19 mouse cellular contexts compared by ENCODE assay signal in the genomic region with DNA sequence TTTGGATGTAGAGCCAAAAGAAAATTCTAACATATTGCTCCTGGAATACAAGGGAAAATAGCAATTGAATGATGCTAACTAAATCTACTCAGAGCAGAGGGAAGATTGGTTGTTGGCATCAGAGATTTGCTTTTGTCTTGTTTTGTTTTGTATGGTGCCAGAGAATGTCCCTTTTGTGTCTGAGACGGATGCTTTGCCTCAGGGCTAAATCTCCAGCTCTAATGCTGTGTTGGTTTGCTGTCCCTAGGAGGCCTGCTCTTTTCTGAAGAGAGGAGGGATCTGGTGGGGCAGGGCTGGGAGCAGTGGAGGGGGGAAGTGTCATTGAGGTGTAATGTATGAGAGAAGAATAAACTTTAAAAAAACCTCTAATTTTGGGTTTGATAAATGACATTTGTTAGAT. TPM values are rescaled to one million over a fixed set of nuclear protein-coding genes. Genes with fewer than 3 reads are reported as not detected.
DNase-seq lines count a peak whose midpoint lies in the region; ATAC-seq and TF ChIP-seq lines count a peak whose summit lies in the region.
"Had no signal": no experiment of that assay in that cellular context is flagged by ENCODE, and none has a peak within 500 bp of the region (broad histone marks: within the 10 kb centered on the region; RNA-seq: fewer than 3 reads in every experiment).

No protein-coding gene starts in this region.

- no peak overlapping the region for H3K4me3 ChIP-seq in forebrain, embryonic 15.5 days
- H3K4me3 ChIP-seq in hindbrain, embryonic 16.5 days (ENCODE audit: low read length): no peak overlapping the region
- H3K4me3 ChIP-seq in midbrain, postnatal 0 days (ENCODE audit: low read depth, low read length): no peak overlapping the region
- H3K4me3 ChIP-seq: heart, embryonic 12.5 days; limb, embryonic 15.5 days had no signal

- 0 out of 2 replicates have a peak, but pooled peaks have one; percentile 3 for TF ChIP-seq CTCF in midbrain, postnatal 0 days (IDR thresholded peaks at IDR 0.05)

- DNase-seq in embryo, embryonic 10.5 days (ENCODE audit: low spot score): peak; percentile 36
- no peak for DNase-seq in embryo, embryonic 11 days
- DNase-seq in midbrain, postnatal 0 days (ENCODE audit: low spot score): no peak
- no peak for DNase-seq in cerebellum, postnatal 4 days (ENCODE audit: low spot score in 2 of 2)
- no peak for DNase-seq in gastrocnemius, postnatal 14 days
- no peak for DNase-seq in right cerebral cortex, postnatal 36 days (ENCODE audit: low spot score in 2 of 2)
- DNase-seq: cerebellum, postnatal 25 days; heart, postnatal 4 days; kidney, adult 11 months; kidney, postnatal 14 days; lung, adult 18-20 months; thymus, postnatal 36 days had no signal

- H3K9ac ChIP-seq in forebrain, embryonic 15.5 days (replicated peaks): 0 out of 2 replicates have a peak overlapping the region, but pooled peaks have one; percentile 0
- H3K9ac ChIP-seq in hindbrain, embryonic 16.5 days (ENCODE audit: low read depth, low read length): no peak overlapping the region
- no peak overlapping the region for H3K9ac ChIP-seq in midbrain, postnatal 0 days (replicated peaks; ENCODE audit: low read length, poor library complexity, severe bottlenecking)
- H3K9ac ChIP-seq: heart, embryonic 12.5 days; limb, embryonic 15.5 days had no signal

- 0% methylated on average over 1 of the region's 1 CpGs for WGBS in forebrain, embryonic 15.5 days
- WGBS in hindbrain, embryonic 16.5 days: 16% methylated on average over 1 of the region's 1 CpGs
- 11% methylated on average over 1 of the region's 1 CpGs for WGBS in midbrain, postnatal 0 days

- no peaks in the 10 kb centered on the region for H3K36me3 ChIP-seq in forebrain, embryonic 15.5 days
- H3K36me3 ChIP-seq in hindbrain, embryonic 16.5 days (ENCODE audit: control insufficient read depth, insufficient read depth, low read length): no peaks in the 10 kb centered on the region
- no peaks in the 10 kb centered on the region for H3K36me3 ChIP-seq in midbrain, postnatal 0 days (ENCODE audit: insufficient read depth, low read length)
- H3K36me3 ChIP-seq: heart, embryonic 12.5 days; limb, embryonic 15.5 days had no signal

- H3K27ac ChIP-seq in forebrain, embryonic 15.5 days (replicated peaks): peak overlapping the region; percentile 26; the same call in 1 of the 2 replicates
- H3K27ac ChIP-seq in hindbrain, embryonic 16.5 days (ENCODE audit: low read depth, low read length): no peak overlapping the region; the same call in 1 of the 2 replicates
- H3K27ac ChIP-seq in midbrain, postnatal 0 days (ENCODE audit: low read depth, low read length): no peak overlapping the region
- H3K27ac ChIP-seq: limb, embryonic 15.5 days; macrophage; stomach, postnatal 0 days had no signal

- ATAC-seq in forebrain, embryonic 15.5 days (replicated peaks): 0 out of 2 replicates have a peak, but pooled peaks have one; percentile 57
- 0 out of 2 replicates have a peak, but pooled peaks have one; percentile 52 for ATAC-seq in hindbrain, embryonic 16.5 days
- ATAC-seq in midbrain, postnatal 0 days (ENCODE audit: low FRiP score): no peak

- intact Hi-C loops in gastrocnemius, postnatal 14 days (cut with DNase I; ENCODE audit: low total_unique reads): no loop called here

- H3K27me3 ChIP-seq in forebrain, embryonic 15.5 days: no peaks in the 10 kb centered on the region
- no peaks in the 10 kb centered on the region for H3K27me3 ChIP-seq in hindbrain, embryonic 16.5 days (replicated peaks; ENCODE audit: control insufficient read depth, insufficient read depth, low read length)
- no peaks in the 10 kb centered on the region for H3K27me3 ChIP-seq in midbrain, postnatal 0 days (ENCODE audit: insufficient read depth, low read length)
- H3K27me3 ChIP-seq: CH12.LX; heart, embryonic 12.5 days; limb, embryonic 15.5 days had no signal

- no peaks in the 10 kb centered on the region for H3K9me3 ChIP-seq in forebrain, embryonic 15.5 days
- peaks cover 3% of the 10 kb centered on the region; the same call in 1 of the 2 replicates for H3K9me3 ChIP-seq in hindbrain, embryonic 16.5 days (ENCODE audit: control insufficient read depth, low read length)
- H3K9me3 ChIP-seq in midbrain, postnatal 0 days (ENCODE audit: low read length): no peaks in the 10 kb centered on the region
- H3K9me3 ChIP-seq: heart, embryonic 12.5 days; limb, embryonic 15.5 days had no signal

- peaks cover 16% of the 10 kb centered on the region for H3K4me1 ChIP-seq in forebrain, embryonic 15.5 days
- peaks cover 6% of the 10 kb centered on the region for H3K4me1 ChIP-seq in hindbrain, embryonic 16.5 days (ENCODE audit: control insufficient read depth, insufficient read depth, low read depth, low read length)
- peaks cover 5% of the 10 kb centered on the region; the same call in 1 of the 2 replicates for H3K4me1 ChIP-seq in midbrain, postnatal 0 days (ENCODE audit: insufficient read depth, low read length)
- H3K4me1 ChIP-seq: limb, embryonic 15.5 days had no signal

- peak overlapping the region; percentile 35 for H3K4me2 ChIP-seq in forebrain, embryonic 15.5 days (replicated peaks)
- H3K4me2 ChIP-seq in hindbrain, embryonic 16.5 days (ENCODE audit: low read length): peak overlapping the region; percentile 41
- peak overlapping the region; percentile 38 for H3K4me2 ChIP-seq in midbrain, postnatal 0 days (ENCODE audit: low read depth, low read length, poor library complexity, severe bottlenecking)
- H3K4me2 ChIP-seq: heart, embryonic 12.5 days; limb, embryonic 15.5 days had no signal

RNA-seq across cellular contexts. Expression of gene Ptpn13, which starts 23.5 kb away (rescaled TPM):
- polyA plus RNA-seq in forebrain, embryonic 15.5 days (2015; fragmentation: Nextera tagmentation; extraction: Ambion mirVana): 4.4 and 5.1 TPM in 2 replicates
- polyA plus RNA-seq in hindbrain, embryonic 16.5 days (2015; fragmentation: Nextera tagmentation; extraction: Ambion mirVana): 3.3 and 4.2 TPM in 2 replicates
- 14.1 and 18.0 TPM in 2 replicates for total RNA-seq in midbrain, postnatal 0 days (2014; rRNA removed)
- 1.9 and 2.6 TPM in 2 replicates for polyA plus RNA-seq in midbrain, postnatal 0 days (2015; fragmentation: Nextera tagmentation; extraction: Ambion mirVana)
- 1 to 10 TPM; 5.4 to 6.0 TPM for total RNA-seq in gastrocnemius, postnatal 14 days (2021)
- polyA plus RNA-seq: macrophage had no signal
